Mouse (Mus musculus): Measurements from ENCODE around the gene Patl1. TPM values are rescaled to one million over a fixed set of nuclear protein-coding genes. Genes with fewer than 3 reads are reported as not detected.
A peak's percentile ranks its signal among the peaks of the same experiment; 100 is the strongest.
"Not testable (repeated sequence)": the region's sequence is repeated elsewhere in the genome, so short reads cannot be mapped to it uniquely, and the experiment has no call there.

Gene Patl1
- 19.3 and 20.1 TPM in 2 replicates for polyA plus RNA-seq (2015; fragmentation: Nextera tagmentation; extraction: Ambion mirVana)

- no peaks in the 10 kb centered on the region for H3K9me3 ChIP-seq (replicated peaks)
- ATAC-seq (replicated peaks; ENCODE audit: low FRiP score) = peak; percentile 97
- peaks cover 25% of the 10 kb centered on the region for H3K36me3 ChIP-seq
- peak within 1 kb of the TSS; percentile 93 for H3K27ac ChIP-seq
- peaks cover 15% of the 10 kb centered on the region for H3K4me1 ChIP-seq
- peak within 1 kb of the TSS; percentile 96 for H3K4me3 ChIP-seq (replicated peaks)
- H3K9ac ChIP-seq = peak within 1 kb of the TSS; percentile 88
- peak within 1 kb of the TSS; percentile 74 for H3K4me2 ChIP-seq
- WGBS = under 1% methylated on average over 53 of the region's 53 CpGs
- no peaks in the 10 kb centered on the region for H3K27me3 ChIP-seq
Measured at GRCm38 (mm10) chr19:11912037-11912532, at the start of gene Patl1. Patl1 (plus strand) TSS chr19:11912399.

- H3K9ac ChIP-seq = no peak overlapping the region
- no peak overlapping the region for H3K27ac ChIP-seq
- H3K4me2 ChIP-seq = no peak overlapping the region
- no peaks in the 10 kb centered on the region for H3K4me1 ChIP-seq
- H3K27me3 ChIP-seq = no peaks in the 10 kb centered on the region
- 79% methylated on average over 2 of the region's 2 CpGs for WGBS
- no peaks in the 10 kb centered on the region for H3K36me3 ChIP-seq
- H3K4me3 ChIP-seq (replicated peaks) = no peak overlapping the region
- ATAC-seq (replicated peaks; ENCODE audit: low FRiP score) = no peak
- H3K9me3 ChIP-seq (replicated peaks) = no peaks in the 10 kb centered on the region
Measured at GRCm38 (mm10) chr19:11867837-11868236, 44.4 kb upstream of the Patl1 start.

GRCm38 (mm10) chr19:11875006-11875405 is 37.2 kb upstream of the Patl1 start, which contains the start of gene Olfr1419:
Olfr1419 (minus strand) TSS chr19:11875106.
- Histone ChIP-seq H3K9me3 (replicated peaks) (no peaks in the 10 kb centered on the region), H3K36me3 (no peaks in the 10 kb centered on the region), H3K4me2 (no peak within 1 kb of the TSS), H3K27ac (no peak within 1 kb of the TSS), H3K4me3 (replicated peaks) (no peak within 1 kb of the TSS), H3K27me3 (no peaks in the 10 kb centered on the region), H3K9ac (no peak within 1 kb of the TSS), H3K4me1 (no peaks in the 10 kb centered on the region)
- ATAC-seq (replicated peaks; ENCODE audit: low FRiP score) = no peak
- 39% methylated on average over 1 of the region's 1 CpGs for WGBS

- 59% methylated on average over 22 of the region's 22 CpGs for WGBS
- H3K9ac ChIP-seq; H3K9me3 ChIP-seq (replicated peaks); H3K4me1 ChIP-seq; H3K27me3 ChIP-seq; H3K4me3 ChIP-seq (replicated peaks); H3K27ac ChIP-seq; H3K36me3 ChIP-seq; ATAC-seq (replicated peaks; ENCODE audit: low FRiP score): not testable (repeated sequence)
- peak overlapping the region; percentile 39 for H3K4me2 ChIP-seq
Measured at GRCm38 (mm10) chr19:11878404-11878803, 33.8 kb upstream of the Patl1 start.

- Histone ChIP-seq H3K4me3 (replicated peaks) (no peak within 1 kb of the TSS), H3K4me1 (no peaks in the 10 kb centered on the region), H3K27ac (no peak within 1 kb of the TSS), H3K27me3 (no peaks in the 10 kb centered on the region), H3K9ac (no peak within 1 kb of the TSS), H3K36me3 (no peaks in the 10 kb centered on the region), H3K9me3 (replicated peaks) (no peaks in the 10 kb centered on the region), H3K4me2 (no peak within 1 kb of the TSS)
- no peak for ATAC-seq (replicated peaks; ENCODE audit: low FRiP score)
- 38% methylated on average over 1 of the region's 1 CpGs for WGBS
Measured at GRCm38 (mm10) chr19:11886265-11886664, 25.9 kb upstream of the Patl1 start, which contains the start of gene Olfr1420. Olfr1420 (plus strand) TSS chr19:11886565.

- Histone ChIP-seq H3K4me1 (peaks cover 15% of the 10 kb centered on the region), H3K9ac (0 out of 2 replicates have a peak overlapping the region, but pooled peaks have one; percentile 88), H3K9me3 (replicated peaks) (no peaks in the 10 kb centered on the region), H3K36me3 (peaks cover 16% of the 10 kb centered on the region), H3K27ac (peak overlapping the region; percentile 93; the same call in 1 of the 2 replicates), H3K4me3 (replicated peaks) (peak overlapping the region; percentile 96), H3K4me2 (peak overlapping the region; percentile 74), H3K27me3 (no peaks in the 10 kb centered on the region)
- ATAC-seq (replicated peaks; ENCODE audit: low FRiP score) = no peak
- WGBS = 90% methylated on average over 5 of the region's 5 CpGs
Measured at GRCm38 (mm10) chr19:11911021-11911420, 1.2 kb upstream of the Patl1 start.

- no peaks in the 10 kb centered on the region for H3K9me3 ChIP-seq (replicated peaks)
- H3K9ac ChIP-seq = peak overlapping the region; percentile 88
- 4% methylated on average over 17 of the region's 17 CpGs for WGBS
- no peaks in the 10 kb centered on the region for H3K27me3 ChIP-seq
- peaks cover 21% of the 10 kb centered on the region for H3K36me3 ChIP-seq
- H3K27ac ChIP-seq = peak overlapping the region; percentile 93
- peak overlapping the region; percentile 96 for H3K4me3 ChIP-seq (replicated peaks)
- H3K4me2 ChIP-seq = peak overlapping the region; percentile 74
- H3K4me1 ChIP-seq = peaks cover 15% of the 10 kb centered on the region
- peak; percentile 46 for ATAC-seq (replicated peaks; ENCODE audit: low FRiP score)
Measured at GRCm38 (mm10) chr19:11911603-11912002, 596 bp upstream of the Patl1 start.

GRCm38 (mm10) chr19:11912533-11913121 is 428 bp downstream of the Patl1 start:
- WGBS = under 1% methylated on average over 47 of the region's 54 CpGs

GRCm38 (mm10) chr19:11915804-11916203 is 3.6 kb downstream of the Patl1 start:
- H3K4me3 ChIP-seq (replicated peaks) = no peak overlapping the region
- H3K9ac ChIP-seq = no peak overlapping the region
- peaks cover 15% of the 10 kb centered on the region for H3K4me1 ChIP-seq
- no peak overlapping the region for H3K4me2 ChIP-seq
- H3K27ac ChIP-seq = no peak overlapping the region
- ATAC-seq (replicated peaks; ENCODE audit: low FRiP score) = no peak
- no peaks in the 10 kb centered on the region for H3K27me3 ChIP-seq
- peaks cover 48% of the 10 kb centered on the region for H3K36me3 ChIP-seq
- no peaks in the 10 kb centered on the region for H3K9me3 ChIP-seq (replicated peaks)
- WGBS = 43% methylated on average over 2 of the region's 2 CpGs

More at GRCm38 (mm10) chr19:11912533-11913121, 428 bp downstream of the Patl1 start:
- Histone ChIP-seq H3K9ac (peak overlapping the region; percentile 88), H3K4me3 (replicated peaks) (peak overlapping the region; percentile 96), H3K27me3 (no peaks in the 10 kb centered on the region), H3K9me3 (replicated peaks) (no peaks in the 10 kb centered on the region), H3K4me1 (peaks cover 15% of the 10 kb centered on the region), H3K4me2 (peak overlapping the region; percentile 74), H3K36me3 (peaks cover 30% of the 10 kb centered on the region), H3K27ac (peak overlapping the region; percentile 93)
- peak; percentile 71 for ATAC-seq (replicated peaks; ENCODE audit: low FRiP score)

GRCm38 (mm10) chr19:11922068-11922467 is 9.9 kb downstream of the Patl1 start:
- WGBS = 91% methylated on average over 1 of the region's 1 CpGs
- no peak for ATAC-seq (replicated peaks; ENCODE audit: low FRiP score)
- H3K27me3 ChIP-seq = no peaks in the 10 kb centered on the region
- no peak overlapping the region for H3K4me2 ChIP-seq
- H3K4me1 ChIP-seq = no peaks in the 10 kb centered on the region
- H3K36me3 ChIP-seq = peaks cover 82% of the 10 kb centered on the region
- H3K9me3 ChIP-seq (replicated peaks) = no peaks in the 10 kb centered on the region
- H3K9ac ChIP-seq = no peak overlapping the region
- no peak overlapping the region for H3K4me3 ChIP-seq (replicated peaks)
- H3K27ac ChIP-seq = no peak overlapping the region

- H3K9me3 ChIP-seq (replicated peaks); H3K4me2 ChIP-seq; H3K27me3 ChIP-seq; H3K9ac ChIP-seq; ATAC-seq (replicated peaks; ENCODE audit: low FRiP score); H3K4me1 ChIP-seq; H3K4me3 ChIP-seq (replicated peaks); H3K27ac ChIP-seq: not testable (repeated sequence)
- 93% methylated on average over 2 of the region's 2 CpGs for WGBS
- peaks cover 82% of the 10 kb centered on the region for H3K36me3 ChIP-seq
Measured at GRCm38 (mm10) chr19:11922515-11922914, 10.3 kb downstream of the Patl1 start.

GRCm38 (mm10) chr19:11926380-11926779 is 14.2 kb downstream of the Patl1 start:
- Histone ChIP-seq H3K27me3 (no peaks in the 10 kb centered on the region), H3K4me1 (no peaks in the 10 kb centered on the region), H3K4me3 (replicated peaks) (no peak overlapping the region), H3K9me3 (replicated peaks) (no peaks in the 10 kb centered on the region), H3K36me3 (peaks cover 95% of the 10 kb centered on the region), H3K27ac (no peak overlapping the region), H3K4me2 (no peak overlapping the region), H3K9ac (no peak overlapping the region)
- 89% methylated on average over 2 of the region's 2 CpGs for WGBS
- no peak for ATAC-seq (replicated peaks; ENCODE audit: low FRiP score)
